Mouse (Mus musculus) megakaryocyte, adult 5-6 weeks (primary cell): ENCODE data around the gene Nkain2. TPM values are rescaled to one million over a fixed set of nuclear protein-coding genes. Genes with fewer than 3 reads are reported as not detected.

Source experiments
- ATAC-seq: 2 replicates; pipeline ENCODE4 v1.8.0; 2016; ENCODE audit warnings: mild to moderate bottlenecking, inconsistent platforms; ENCODE audit not compliant: poor library complexity, severe bottlenecking
- total RNA-seq, 2 experiments: library from RNA; stranded (forward) in 1 of 2; stranded (reverse) in 1 of 2; fragments of 153-499, 151-499 nt in 1 of 2; fragments of 221-1000, 200-1000 nt in 1 of 2; gene quantifications; 2 replicates each; pipeline versions ENCODE4 v1.2.3 to v1.2.4; 2015 to 2017

Gene Nkain2
- total RNA-seq, 2 experiments from 2014 or later = not detected

- ATAC-seq = no peak
Measured at GRCm38 (mm10) chr10:31646083-31646482, 1244.2 kb downstream of the Nkain2 start.

Other genes with a start within 250 kb of the Nkain2 start
- not detected in 2 replicates for gene Trdn, start 190.1 kb upstream of the Nkain2 start, total RNA-seq (2015)
- gene Trdn, start 190.1 kb upstream of the Nkain2 start, total RNA-seq (2017) = not detected in 2 replicates